Mouse (Mus musculus): ENCODE data around the gene Abhd12b. TPM values are rescaled to one million over a fixed set of nuclear protein-coding genes. Genes with fewer than 3 reads are reported as not detected.

The Abhd12b gene
- polyA plus RNA-seq (2014; fragmentation: Nextera tagmentation; extraction: Ambion mirVana) = not detected in 2 replicates

DNA sequence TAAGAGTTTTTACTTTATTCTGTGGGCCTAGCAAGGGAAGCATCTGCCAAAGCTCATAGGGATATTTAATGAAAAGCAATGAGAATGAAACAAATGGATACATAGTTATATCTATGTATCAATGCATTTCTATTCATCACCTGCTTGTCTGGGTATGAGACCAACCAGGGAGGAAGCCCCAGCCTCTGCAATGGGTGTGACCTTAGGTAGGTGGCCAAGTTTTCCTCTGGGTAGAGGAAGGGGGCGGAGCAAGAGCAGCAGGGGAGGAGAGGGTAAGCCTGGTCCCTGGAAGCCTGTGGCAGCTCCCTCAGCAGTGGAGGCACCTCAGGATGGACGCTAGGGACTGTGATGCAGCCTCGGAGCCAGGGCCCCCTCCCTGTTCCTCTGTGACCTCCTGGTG is at the start of gene Abhd12b:
Abhd12b (plus strand) TSS at position 301 of the 400 bp plus-strand sequence.
- H3K9ac ChIP-seq (ENCODE audit: low read depth, low read length) = no peak within 1 kb of the TSS
- no peaks in the 10 kb centered on the region for H3K27me3 ChIP-seq (ENCODE audit: control insufficient read depth, insufficient read depth, low read length)
- H3K4me2 ChIP-seq = no peak within 1 kb of the TSS
- H3K4me3 ChIP-seq (ENCODE audit: low read depth, low read length) = no peak within 1 kb of the TSS
- ATAC-seq (replicated peaks; ENCODE audit: insufficient number of reproducible peaks, low FRiP score, low TSS enrichment) = no peak
- no peaks in the 10 kb centered on the region for H3K9me3 ChIP-seq (replicated peaks; ENCODE audit: control insufficient read depth, low read length)
- 41% methylated on average over 3 of the region's 3 CpGs for WGBS (ENCODE audit: insufficient replicate concordance)
- H3K36me3 ChIP-seq (ENCODE audit: control insufficient read depth, insufficient read depth, low read length) = no peaks in the 10 kb centered on the region
- H3K27ac ChIP-seq (ENCODE audit: low read depth, low read length) = no peak within 1 kb of the TSS
- H3K4me1 ChIP-seq (ENCODE audit: control insufficient read depth, insufficient read depth, low read length) = no peaks in the 10 kb centered on the region; the same call in 1 of the 2 replicates

DNA sequence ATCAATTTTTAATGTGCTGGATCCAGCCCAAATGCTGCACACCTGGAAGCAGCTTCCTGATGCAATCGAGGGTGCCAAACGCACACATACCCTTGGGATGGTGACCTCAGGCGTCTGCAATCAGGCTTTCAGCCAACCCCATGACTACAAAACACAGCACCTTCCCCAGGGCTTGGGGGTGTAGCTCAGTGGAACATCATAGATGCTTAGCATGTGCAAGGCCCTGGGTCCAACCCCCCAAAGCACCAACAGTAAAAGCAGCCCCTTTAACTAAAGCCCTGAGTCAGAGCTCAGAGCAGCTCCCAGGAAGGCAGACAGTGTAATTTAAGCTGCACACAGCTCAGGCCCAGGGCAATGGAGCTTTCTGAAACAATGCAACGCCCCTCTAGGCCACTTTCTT is 49.7 kb upstream of the Abhd12b start:
- no peaks in the 10 kb centered on the region for H3K4me1 ChIP-seq (ENCODE audit: control insufficient read depth, insufficient read depth, low read length)
- H3K27me3 ChIP-seq (ENCODE audit: control insufficient read depth, insufficient read depth, low read length) = no peaks in the 10 kb centered on the region
- no peak overlapping the region for H3K4me2 ChIP-seq
- ATAC-seq (replicated peaks; ENCODE audit: insufficient number of reproducible peaks, low FRiP score, low TSS enrichment) = no peak
- 68% methylated on average over 4 of the region's 4 CpGs for WGBS (ENCODE audit: insufficient replicate concordance)
- H3K9me3 ChIP-seq (replicated peaks; ENCODE audit: control insufficient read depth, low read length) = no peaks in the 10 kb centered on the region
- peaks cover 3% of the 10 kb centered on the region; the same call in 1 of the 2 replicates for H3K36me3 ChIP-seq (ENCODE audit: control insufficient read depth, insufficient read depth, low read length)
- H3K27ac ChIP-seq (ENCODE audit: low read depth, low read length) = no peak overlapping the region
- H3K4me3 ChIP-seq (ENCODE audit: low read depth, low read length) = no peak overlapping the region
- H3K9ac ChIP-seq (ENCODE audit: low read depth, low read length) = no peak overlapping the region

GRCm38 (mm10) chr12:70104776-70105420 is 49.0 kb upstream of the Abhd12b start:
- ATAC-seq (replicated peaks; ENCODE audit: insufficient number of reproducible peaks, low FRiP score, low TSS enrichment) = no peak
- no peak overlapping the region for H3K4me3 ChIP-seq (ENCODE audit: low read depth, low read length)
- H3K27ac ChIP-seq (ENCODE audit: low read depth, low read length) = no peak overlapping the region
- no peaks in the 10 kb centered on the region for H3K27me3 ChIP-seq (ENCODE audit: control insufficient read depth, insufficient read depth, low read length)
- 38% methylated on average over 5 of the region's 5 CpGs for WGBS (ENCODE audit: insufficient replicate concordance)
- no peak overlapping the region for H3K9ac ChIP-seq (ENCODE audit: low read depth, low read length)
- peaks cover 3% of the 10 kb centered on the region; the same call in 1 of the 2 replicates for H3K36me3 ChIP-seq (ENCODE audit: control insufficient read depth, insufficient read depth, low read length)
- H3K4me2 ChIP-seq = no peak overlapping the region
- no peaks in the 10 kb centered on the region for H3K9me3 ChIP-seq (replicated peaks; ENCODE audit: control insufficient read depth, low read length)
- 0 out of 2 replicates have a peak, but pooled peaks cover 1% of the 10 kb centered on the region for H3K4me1 ChIP-seq (ENCODE audit: control insufficient read depth, insufficient read depth, low read length)

DNA sequence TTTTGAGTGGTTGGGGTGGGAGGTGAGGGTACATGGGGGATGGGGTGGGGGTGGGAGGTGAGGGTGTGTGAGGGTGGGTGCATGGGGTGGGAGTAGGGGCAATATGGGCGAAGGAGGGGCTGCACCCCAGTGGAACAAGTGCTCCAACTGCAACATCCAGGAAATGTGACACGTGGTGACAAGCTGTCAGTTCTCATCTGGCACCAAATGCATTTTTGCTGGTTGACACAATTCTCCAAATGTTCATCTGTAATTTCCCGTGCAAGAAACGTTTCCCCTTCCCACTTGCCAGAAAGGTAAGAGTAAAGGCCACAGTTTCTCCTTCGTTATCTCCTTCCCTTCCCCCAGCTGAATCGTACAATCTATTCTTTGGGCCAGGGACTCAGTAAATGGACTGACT is 48.1 kb upstream of the Abhd12b start:
- Histone ChIP-seq H3K4me2 (no peak overlapping the region), H3K4me1 (ENCODE audit: control insufficient read depth, insufficient read depth, low read length) (peaks cover 9% of the 10 kb centered on the region; the same call in 1 of the 2 replicates)
- ATAC-seq (replicated peaks; ENCODE audit: insufficient number of reproducible peaks, low FRiP score, low TSS enrichment) = no peak

DNA sequence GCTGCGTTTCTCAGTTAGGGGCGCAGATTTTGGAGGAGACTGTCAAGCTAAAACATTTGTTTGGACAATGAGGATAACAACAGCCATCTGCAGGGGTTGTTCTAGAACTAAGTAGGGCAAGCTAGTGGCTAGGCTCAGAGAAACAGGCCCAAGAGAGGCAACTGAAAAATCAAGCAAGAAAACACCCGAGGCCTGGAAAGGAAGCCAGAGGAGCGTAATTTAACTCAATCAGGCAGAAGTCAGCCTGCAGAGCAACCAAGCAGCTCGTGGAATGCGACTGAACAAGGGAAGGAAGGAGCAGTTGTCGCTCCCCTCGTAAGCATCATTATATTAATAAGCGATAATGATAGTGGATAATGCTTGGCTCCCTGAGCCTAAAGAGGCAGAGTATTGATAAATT is 47.4 kb upstream of the Abhd12b start:
- Histone ChIP-seq H3K36me3 (ENCODE audit: control insufficient read depth, insufficient read depth, low read length) (no peaks in the 10 kb centered on the region), H3K4me2 (no peak overlapping the region), H3K9me3 (replicated peaks; ENCODE audit: control insufficient read depth, low read length) (no peaks in the 10 kb centered on the region), H3K27ac (ENCODE audit: low read depth, low read length) (no peak overlapping the region), H3K9ac (ENCODE audit: low read depth, low read length) (no peak overlapping the region), H3K4me1 (ENCODE audit: control insufficient read depth, insufficient read depth, low read length) (peaks cover 9% of the 10 kb centered on the region; the same call in 1 of the 2 replicates), H3K27me3 (ENCODE audit: control insufficient read depth, insufficient read depth, low read length) (no peaks in the 10 kb centered on the region), H3K4me3 (ENCODE audit: low read depth, low read length) (no peak overlapping the region)
- WGBS (ENCODE audit: insufficient replicate concordance) = 63% methylated on average over 9 of the region's 9 CpGs
- no peak for ATAC-seq (replicated peaks; ENCODE audit: insufficient number of reproducible peaks, low FRiP score, low TSS enrichment)

More for the DNA sequence above, 48.1 kb upstream of the Abhd12b start:
- WGBS (ENCODE audit: insufficient replicate concordance) = 48% methylated on average over 6 of the region's 6 CpGs
- no peak overlapping the region for H3K9ac ChIP-seq (ENCODE audit: low read depth, low read length)
- H3K27ac ChIP-seq (ENCODE audit: low read depth, low read length) = no peak overlapping the region
- no peak overlapping the region for H3K4me3 ChIP-seq (ENCODE audit: low read depth, low read length)
- H3K9me3 ChIP-seq (replicated peaks; ENCODE audit: control insufficient read depth, low read length) = no peaks in the 10 kb centered on the region
- H3K27me3 ChIP-seq (ENCODE audit: control insufficient read depth, insufficient read depth, low read length) = no peaks in the 10 kb centered on the region
- peaks cover 3% of the 10 kb centered on the region; the same call in 1 of the 2 replicates for H3K36me3 ChIP-seq (ENCODE audit: control insufficient read depth, insufficient read depth, low read length)

GRCm38 (mm10) chr12:70108104-70108503 is 45.8 kb upstream of the Abhd12b start:
- no peaks in the 10 kb centered on the region for H3K36me3 ChIP-seq (ENCODE audit: control insufficient read depth, insufficient read depth, low read length)
- H3K27me3 ChIP-seq (ENCODE audit: control insufficient read depth, insufficient read depth, low read length) = no peaks in the 10 kb centered on the region; the same call in 1 of the 2 replicates
- no peak overlapping the region for H3K4me2 ChIP-seq
- H3K9me3 ChIP-seq (replicated peaks; ENCODE audit: control insufficient read depth, low read length) = no peaks in the 10 kb centered on the region
- no peak overlapping the region for H3K4me3 ChIP-seq (ENCODE audit: low read depth, low read length)
- H3K9ac ChIP-seq (ENCODE audit: low read depth, low read length) = no peak overlapping the region
- ATAC-seq (replicated peaks; ENCODE audit: insufficient number of reproducible peaks, low FRiP score, low TSS enrichment) = no peak
- WGBS (ENCODE audit: insufficient replicate concordance) = 51% methylated on average over 2 of the region's 2 CpGs
- no peak overlapping the region for H3K27ac ChIP-seq (ENCODE audit: low read depth, low read length)
- H3K4me1 ChIP-seq (ENCODE audit: control insufficient read depth, insufficient read depth, low read length) = peaks cover 9% of the 10 kb centered on the region; the same call in 1 of the 2 replicates

DNA sequence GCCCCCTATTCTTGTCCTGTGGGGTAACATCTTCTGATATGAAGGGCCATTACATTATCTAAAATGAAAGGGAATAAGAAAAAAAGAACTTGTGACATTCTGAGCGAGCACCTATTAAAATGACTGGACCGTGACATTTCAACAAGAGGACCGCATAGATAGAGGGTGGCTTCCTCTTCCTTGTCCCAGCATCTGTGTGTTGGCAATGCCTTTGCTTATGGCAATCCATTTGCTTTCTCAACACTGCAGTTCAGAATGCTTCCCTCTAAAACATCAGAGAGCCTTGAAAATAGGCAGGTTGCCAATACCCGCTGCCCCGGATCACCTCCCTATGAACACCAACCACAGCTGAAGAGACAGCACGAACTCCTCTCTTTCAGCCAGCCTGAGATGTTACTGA is 44.0 kb upstream of the Abhd12b start:
- Histone ChIP-seq H3K4me3 (ENCODE audit: low read depth, low read length) (peak overlapping the region; percentile 81; the same call in 1 of the 2 replicates), H3K4me1 (ENCODE audit: control insufficient read depth, insufficient read depth, low read length) (peaks cover 9% of the 10 kb centered on the region; the same call in 1 of the 2 replicates), H3K27ac (ENCODE audit: low read depth, low read length) (no peak overlapping the region), H3K9me3 (replicated peaks; ENCODE audit: control insufficient read depth, low read length) (no peaks in the 10 kb centered on the region), H3K9ac (ENCODE audit: low read depth, low read length) (no peak overlapping the region), H3K4me2 (peak overlapping the region; percentile 85), H3K27me3 (ENCODE audit: control insufficient read depth, insufficient read depth, low read length) (no peaks in the 10 kb centered on the region; the same call in 1 of the 2 replicates), H3K36me3 (ENCODE audit: control insufficient read depth, insufficient read depth, low read length) (no peaks in the 10 kb centered on the region)
- WGBS (ENCODE audit: insufficient replicate concordance) = 67% methylated on average over 6 of the region's 6 CpGs
- no peak for ATAC-seq (replicated peaks; ENCODE audit: insufficient number of reproducible peaks, low FRiP score, low TSS enrichment)

GRCm38 (mm10) chr12:70110375-70111116 is 43.4 kb upstream of the Abhd12b start:
- peaks cover 9% of the 10 kb centered on the region; the same call in 1 of the 2 replicates for H3K4me1 ChIP-seq (ENCODE audit: control insufficient read depth, insufficient read depth, low read length)
- no peaks in the 10 kb centered on the region for H3K9me3 ChIP-seq (replicated peaks; ENCODE audit: control insufficient read depth, low read length)
- WGBS (ENCODE audit: insufficient replicate concordance) = 10% methylated on average over 23 of the region's 23 CpGs
- H3K4me2 ChIP-seq = peak overlapping the region; percentile 85
- H3K27ac ChIP-seq (ENCODE audit: low read depth, low read length) = no peak overlapping the region
- ATAC-seq (replicated peaks; ENCODE audit: insufficient number of reproducible peaks, low FRiP score, low TSS enrichment) = no peak
- no peaks in the 10 kb centered on the region for H3K36me3 ChIP-seq (ENCODE audit: control insufficient read depth, insufficient read depth, low read length)
- H3K9ac ChIP-seq (ENCODE audit: low read depth, low read length) = peak overlapping the region; percentile 91
- H3K4me3 ChIP-seq (ENCODE audit: low read depth, low read length) = peak overlapping the region; percentile 81
- no peaks in the 10 kb centered on the region; the same call in 1 of the 2 replicates for H3K27me3 ChIP-seq (ENCODE audit: control insufficient read depth, insufficient read depth, low read length)
